Mouse (Mus musculus) limb, embryonic 10.5 days (tissue): ENCODE results near the gene Ptpro. TPM values are rescaled to one million over a fixed set of nuclear protein-coding genes. Genes with fewer than 3 reads are reported as not detected.

Source experiments
- DNase-seq: peaks from one replicate; pipeline ENCODE4 v3.0.0-alpha.2; 2017; ENCODE audit warnings: low spot score
- H3K27ac ChIP-seq: fragments of 300-500 bp; sonication (generic); 2 replicates; pipeline ENCODE4 v1.5.1; 2016; ENCODE audit warnings: mild to moderate bottlenecking
- H3K27me3 ChIP-seq: fragments of 300-500 bp; sonication (generic); 2 replicates; pipeline ENCODE4 v1.6.1; 2016; ENCODE audit warnings: low read depth, mild to moderate bottlenecking; ENCODE audit not compliant: poor library complexity, severe bottlenecking
- H3K36me3 ChIP-seq: fragments of 300-500 bp; sonication (generic); 2 replicates; pipeline ENCODE4 v1.6.1; 2016; ENCODE audit warnings: mild to moderate bottlenecking, moderate library complexity
- H3K4me1 ChIP-seq: fragments of 300-500 bp; sonication (generic); 2 replicates; pipeline ENCODE4 v1.6.1; 2016
- H3K4me3 ChIP-seq: fragments of 300-500 bp; sonication (generic); 2 replicates; pipeline ENCODE4 v1.5.1; 2016; ENCODE audit warnings: mild to moderate bottlenecking, moderate library complexity
- H3K9me3 ChIP-seq: fragments of 300-500 bp; sonication (generic); replicated peaks from 2 replicates; pipeline ENCODE4 v1.6.1; 2016; ENCODE audit warnings: mild to moderate bottlenecking
- WGBS: fragments of 180-500 bp; shearing (Covaris S2); methylation state at CpG from one replicate; pipeline ENCODE4 v1.1.7; 2016; 5-methylcytosine and 5-hydroxymethylcytosine counted together
- polyA plus RNA-seq: library from polyadenylated mRNA; unstranded; fragments of >200 nt; fragmentation: Nextera tagmentation; extraction: Ambion mirVana; gene quantifications from 2 replicates; pipeline ENCODE4 v1.2.1, GENCODE M21; 2016

Gene Ptpro
- polyA plus RNA-seq, 1 experiment from 2014 or later, result 0.10 TPM

DNA sequence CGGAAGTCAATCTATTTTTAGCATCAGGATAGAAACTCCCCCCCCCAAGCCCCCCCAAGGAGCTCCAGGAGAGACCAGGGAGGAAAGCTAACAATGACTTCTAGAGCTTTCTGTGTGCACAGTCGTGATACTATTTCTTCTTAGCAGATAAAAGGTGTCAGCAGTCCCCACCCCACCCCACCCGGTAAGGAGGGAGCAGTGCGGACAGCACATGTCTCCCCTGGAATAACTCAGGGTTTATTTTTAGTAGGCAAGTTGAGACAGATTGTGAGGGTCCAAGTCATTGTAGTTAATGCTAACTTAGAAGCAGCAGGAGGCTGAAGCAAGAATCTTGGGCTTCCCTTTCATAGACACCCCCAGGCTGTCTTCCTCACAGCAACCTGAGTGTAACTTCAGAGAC lies 63.1 kb downstream of the Ptpro start:
- H3K27me3 ChIP-seq, result no peaks in the 10 kb centered on the region
- 0 out of 2 replicates have a peak, but pooled peaks cover 3% of the 10 kb centered on the region for H3K9me3 ChIP-seq
- H3K4me3 ChIP-seq, result no peak overlapping the region
- H3K27ac ChIP-seq, result no peak overlapping the region
- H3K4me1 ChIP-seq, result no peaks in the 10 kb centered on the region
- DNase-seq, result no peak
- no peaks in the 10 kb centered on the region for H3K36me3 ChIP-seq
- 67% methylated on average over 4 of the region's 4 CpGs for WGBS

- WGBS, result 92% methylated on average over 6 of the region's 6 CpGs
- no peak for DNase-seq
- H3K27ac ChIP-seq, result no peak overlapping the region
Measured at GRCm38 (mm10) chr6:137316358-137316757, 64.2 kb downstream of the Ptpro start.

GRCm38 (mm10) chr6:137317509-137317908 lies 65.4 kb downstream of the Ptpro start:
- H3K36me3 ChIP-seq, result no peaks in the 10 kb centered on the region
- no peak for DNase-seq
- H3K4me1 ChIP-seq, result no peaks in the 10 kb centered on the region
- no peaks in the 10 kb centered on the region for H3K27me3 ChIP-seq
- H3K27ac ChIP-seq, result no peak overlapping the region
- no peak overlapping the region for H3K4me3 ChIP-seq
- 95% methylated on average over 6 of the region's 6 CpGs for WGBS
- no peaks in the 10 kb centered on the region for H3K9me3 ChIP-seq

More at GRCm38 (mm10) chr6:137316358-137316757, 64.2 kb downstream of the Ptpro start:
- Histone ChIP-seq H3K4me3 (no peak overlapping the region), H3K36me3 (no peaks in the 10 kb centered on the region), H3K9me3 (0 out of 2 replicates have a peak, but pooled peaks cover 3% of the 10 kb centered on the region), H3K4me1 (no peaks in the 10 kb centered on the region), H3K27me3 (no peaks in the 10 kb centered on the region)

- H3K9me3 ChIP-seq, result no peaks in the 10 kb centered on the region
- no peaks in the 10 kb centered on the region for H3K4me1 ChIP-seq
- 94% methylated on average over 12 of the region's 12 CpGs for WGBS
- no peak overlapping the region for H3K27ac ChIP-seq
- no peak for DNase-seq
- H3K27me3 ChIP-seq, result no peaks in the 10 kb centered on the region
- no peaks in the 10 kb centered on the region for H3K36me3 ChIP-seq
- H3K4me3 ChIP-seq, result no peak overlapping the region
Measured at GRCm38 (mm10) chr6:137318242-137318861, 66.2 kb downstream of the Ptpro start.

DNA sequence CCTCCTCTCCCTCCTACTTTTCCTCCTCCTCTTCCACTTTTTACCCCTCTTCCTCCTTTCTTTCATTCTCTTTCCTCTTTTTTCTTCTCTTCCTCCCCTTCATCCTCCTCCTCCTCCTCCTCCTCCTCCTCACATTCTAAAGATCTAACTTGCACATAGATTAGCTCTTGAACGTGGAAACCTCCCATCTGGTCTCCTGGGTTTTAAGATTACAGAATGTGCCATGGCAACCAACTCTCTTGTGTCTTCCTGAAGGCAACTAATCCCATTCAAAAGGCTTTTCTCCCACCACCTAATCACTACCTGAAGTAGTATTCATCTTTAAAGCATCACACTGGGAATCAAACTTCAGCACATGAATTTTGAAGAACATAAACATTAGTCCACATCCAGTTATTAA lies 67.5 kb downstream of the Ptpro start:
- WGBS, result 35% methylated on average over 1 of the region's 1 CpGs
- Histone ChIP-seq H3K27me3 (no peaks in the 10 kb centered on the region), H3K4me3 (no peak overlapping the region), H3K27ac (no peak overlapping the region), H3K36me3 (no peaks in the 10 kb centered on the region), H3K4me1 (no peaks in the 10 kb centered on the region), H3K9me3 (no peaks in the 10 kb centered on the region)
- DNase-seq, result no peak

DNA sequence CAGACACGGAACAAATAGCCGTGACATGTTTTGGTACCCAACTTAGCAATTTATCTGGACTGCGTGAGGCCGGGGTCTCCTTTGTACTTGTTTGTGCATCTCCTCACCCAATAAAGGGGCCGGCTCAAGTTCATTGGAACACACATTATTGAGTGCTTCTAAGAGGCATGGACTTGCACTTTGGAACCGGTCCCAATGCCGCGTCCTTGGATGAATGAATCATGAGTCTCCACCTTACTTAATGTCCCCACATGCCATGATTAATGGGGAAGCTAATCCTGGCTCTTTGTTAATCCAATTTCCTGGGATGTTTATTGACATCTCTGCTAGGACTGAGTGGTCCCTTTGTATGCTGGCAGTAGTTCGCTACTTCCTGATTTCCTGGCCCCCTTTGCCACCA lies 75.6 kb downstream of the Ptpro start:
- Histone ChIP-seq H3K9me3 (no peaks in the 10 kb centered on the region), H3K27me3 (no peaks in the 10 kb centered on the region), H3K4me1 (0 out of 2 replicates have a peak, but pooled peaks cover 6% of the 10 kb centered on the region), H3K4me3 (no peak overlapping the region), H3K27ac (no peak overlapping the region; the same call in 1 of the 2 replicates), H3K36me3 (no peaks in the 10 kb centered on the region)
- no peak for DNase-seq
- 73% methylated on average over 9 of the region's 9 CpGs for WGBS

GRCm38 (mm10) chr6:137328228-137328627 lies 76.1 kb downstream of the Ptpro start:
- Histone ChIP-seq H3K4me3 (no peak overlapping the region), H3K9me3 (no peaks in the 10 kb centered on the region), H3K4me1 (0 out of 2 replicates have a peak, but pooled peaks cover 6% of the 10 kb centered on the region), H3K27me3 (no peaks in the 10 kb centered on the region), H3K27ac (no peak overlapping the region; the same call in 1 of the 2 replicates), H3K36me3 (no peaks in the 10 kb centered on the region)
- WGBS, result 65% methylated on average over 4 of the region's 4 CpGs
- no peak for DNase-seq

GRCm38 (mm10) chr6:137330782-137331181 lies 78.7 kb downstream of the Ptpro start:
- 78% methylated on average over 5 of the region's 5 CpGs for WGBS
- H3K27me3 ChIP-seq, result no peaks in the 10 kb centered on the region
- no peaks in the 10 kb centered on the region for H3K36me3 ChIP-seq
- H3K4me1 ChIP-seq, result 0 out of 2 replicates have a peak, but pooled peaks cover 6% of the 10 kb centered on the region
- H3K9me3 ChIP-seq, result no peaks in the 10 kb centered on the region
- H3K4me3 ChIP-seq, result no peak overlapping the region
- no peak overlapping the region for H3K27ac ChIP-seq
- DNase-seq, result no peak

DNA sequence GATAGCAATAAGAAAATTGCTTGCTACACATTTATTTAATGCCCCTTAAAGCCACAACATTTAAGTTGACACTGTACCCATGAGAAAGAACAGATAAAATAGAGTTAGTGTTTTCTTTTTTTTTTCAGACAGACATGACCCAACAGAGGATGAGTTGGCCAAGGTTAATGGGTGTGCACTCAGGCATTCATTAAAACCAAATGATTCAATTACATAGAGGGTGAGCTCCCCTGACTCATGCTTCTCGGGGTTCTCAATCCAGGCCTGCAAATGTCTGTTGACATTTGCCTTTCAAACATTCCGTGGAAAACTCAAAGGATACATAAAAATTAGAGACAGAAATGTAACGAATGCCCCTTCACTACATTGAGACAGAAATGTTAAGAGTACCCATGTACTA lies 79.7 kb downstream of the Ptpro start:
- no peak for DNase-seq
- no peaks in the 10 kb centered on the region for H3K36me3 ChIP-seq
- WGBS, result 87% methylated on average over 3 of the region's 3 CpGs
- no peak overlapping the region for H3K27ac ChIP-seq
- H3K27me3 ChIP-seq, result no peaks in the 10 kb centered on the region
- 0 out of 2 replicates have a peak, but pooled peaks cover 6% of the 10 kb centered on the region for H3K4me1 ChIP-seq
- no peak overlapping the region for H3K4me3 ChIP-seq
- H3K9me3 ChIP-seq, result no peaks in the 10 kb centered on the region

- WGBS, result 67% methylated on average over 4 of the region's 4 CpGs
- no peak overlapping the region for H3K4me3 ChIP-seq
- peaks cover 11% of the 10 kb centered on the region; the same call in 1 of the 2 replicates for H3K4me1 ChIP-seq
- H3K27me3 ChIP-seq, result no peaks in the 10 kb centered on the region
- H3K9me3 ChIP-seq, result no peaks in the 10 kb centered on the region
- DNase-seq, result no peak
- no peaks in the 10 kb centered on the region for H3K36me3 ChIP-seq
- no peak overlapping the region for H3K27ac ChIP-seq
Measured at GRCm38 (mm10) chr6:137339071-137339470, 87.0 kb downstream of the Ptpro start.

DNA sequence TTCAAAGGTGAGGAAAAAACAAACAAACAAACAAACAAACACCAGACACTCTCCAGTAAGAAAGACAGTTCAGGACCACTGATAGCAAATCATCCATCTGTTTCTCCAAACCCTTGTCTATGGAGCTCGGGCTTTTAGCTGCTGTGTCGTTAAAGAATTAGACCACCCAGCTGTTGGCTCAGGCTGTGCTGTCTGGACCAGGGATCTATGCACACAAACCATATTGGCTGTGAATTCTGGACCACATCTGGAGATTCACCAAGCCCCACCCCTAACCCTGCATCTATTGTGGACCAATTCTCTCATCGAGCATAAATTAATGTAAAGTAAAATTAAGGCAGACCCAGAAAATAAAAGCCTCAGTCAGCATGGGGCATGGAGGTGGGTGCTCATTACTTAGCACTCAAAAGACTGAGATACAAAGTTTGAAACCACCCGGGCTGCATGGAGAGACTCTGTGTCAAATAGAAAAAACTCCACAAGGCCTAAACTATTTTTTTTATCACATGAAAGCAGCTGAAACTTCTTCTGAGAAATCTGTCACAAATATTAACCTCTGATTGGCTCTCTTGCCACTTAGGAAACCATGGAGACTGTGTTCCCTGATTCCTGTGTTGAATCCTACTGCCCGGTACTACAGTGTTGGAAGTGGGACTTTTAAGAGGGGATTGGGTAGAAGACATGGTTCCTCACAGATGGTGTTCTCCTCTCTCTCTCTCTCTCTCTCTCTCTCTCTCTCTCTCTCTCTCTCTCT lies 91.7 kb downstream of the Ptpro start:
- H3K27me3 ChIP-seq, result no peaks in the 10 kb centered on the region
- H3K36me3 ChIP-seq, result no peaks in the 10 kb centered on the region
- H3K4me1 ChIP-seq, result peaks cover 11% of the 10 kb centered on the region; the same call in 1 of the 2 replicates
- no peak overlapping the region for H3K27ac ChIP-seq
- DNase-seq, result no peak
- no peak overlapping the region for H3K4me3 ChIP-seq
- 52% methylated on average over 5 of the region's 5 CpGs for WGBS
- H3K9me3 ChIP-seq, result no peaks in the 10 kb centered on the region

DNA sequence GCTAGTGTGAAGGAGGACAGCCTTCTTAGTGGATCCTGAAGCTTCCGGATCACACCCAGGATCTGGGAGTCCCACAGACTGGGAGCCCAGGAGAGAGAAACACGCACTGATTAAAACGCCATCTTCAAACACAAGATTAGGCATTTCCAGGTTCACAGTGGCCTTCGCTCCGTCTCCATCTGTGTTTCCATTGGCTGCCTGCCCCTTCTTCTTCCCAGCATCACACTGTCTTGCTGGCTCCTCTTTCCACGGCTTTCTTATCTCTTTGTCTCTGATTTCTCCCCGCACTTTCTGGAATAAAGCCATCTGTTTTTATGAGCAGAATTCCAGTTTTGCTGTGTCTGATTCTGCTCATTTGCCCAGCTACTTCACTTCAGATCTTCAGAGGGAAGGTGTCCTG lies 108.0 kb downstream of the Ptpro start:
- no peak overlapping the region for H3K27ac ChIP-seq
- no peak overlapping the region for H3K4me3 ChIP-seq
- no peaks in the 10 kb centered on the region for H3K9me3 ChIP-seq
- peaks cover 16% of the 10 kb centered on the region for H3K4me1 ChIP-seq
- H3K36me3 ChIP-seq, result no peaks in the 10 kb centered on the region
- WGBS, result 88% methylated on average over 7 of the region's 7 CpGs
- no peak for DNase-seq
- H3K27me3 ChIP-seq, result no peaks in the 10 kb centered on the region

DNA sequence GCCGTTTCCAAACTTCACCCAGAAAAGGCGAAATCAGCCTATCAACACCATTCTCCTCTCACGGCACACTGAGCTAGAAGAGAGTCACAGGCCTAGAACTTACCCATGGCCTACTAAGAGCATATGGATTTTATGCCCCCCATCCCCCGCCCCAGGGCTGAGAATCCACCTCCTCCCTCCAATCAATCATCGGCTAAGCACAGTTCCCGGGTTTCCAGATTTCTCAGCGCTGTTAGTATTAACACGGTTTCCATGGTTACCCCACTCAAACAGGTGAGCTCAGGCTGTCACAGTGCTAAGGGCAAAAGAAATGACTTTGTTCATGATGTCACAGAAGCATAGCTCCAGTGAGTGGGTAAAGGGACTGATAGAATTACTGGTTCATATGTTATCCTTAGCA lies 110.1 kb downstream of the Ptpro start:
- H3K27me3 ChIP-seq, result no peaks in the 10 kb centered on the region
- WGBS, result 63% methylated on average over 8 of the region's 8 CpGs
- no peak overlapping the region for H3K4me3 ChIP-seq
- DNase-seq, result peak; percentile 48
- peaks cover 16% of the 10 kb centered on the region for H3K4me1 ChIP-seq
- H3K9me3 ChIP-seq, result no peaks in the 10 kb centered on the region
- H3K27ac ChIP-seq, result no peak overlapping the region
- no peaks in the 10 kb centered on the region for H3K36me3 ChIP-seq
